Mouse (Mus musculus): ENCODE results near the gene Nxpe3.

- TF ChIP-seq POLR2A (IDR thresholded peaks at IDR 0.05; ENCODE audit: insufficient read length, low read depth) (peak; percentile 70), MAX (IDR thresholded peaks at IDR 0.05; ENCODE audit: low read depth) (peak; percentile 56), POLR2AphosphoS2 (IDR thresholded peaks at IDR 0.05; ENCODE audit: insufficient read length, low read depth) (peak; percentile 57), SRF (IDR thresholded peaks at IDR 0.05; ENCODE audit: control insufficient read depth, insufficient read length, low read depth) (no peak), TCF12 (IDR thresholded peaks at IDR 0.05; ENCODE audit: insufficient read depth, poor library complexity, severe bottlenecking) (no peak), USF1 (IDR thresholded peaks at IDR 0.05; ENCODE audit: low read depth) (no peak), CEBPB (IDR thresholded peaks at IDR 0.05; ENCODE audit: insufficient read depth, poor library complexity, severe bottlenecking) (peak; percentile 49; the same call in 1 of the 2 replicates), REST (IDR thresholded peaks at IDR 0.05; ENCODE audit: insufficient read depth, insufficient read length) (no peak), MYOD1 (IDR thresholded peaks at IDR 0.05; ENCODE audit: control insufficient read depth in 1 of 3, insufficient read length in 2 of 3, low read depth in 2 of 3) (no peak)
Measured at GRCm38 (mm10) chr16:55838510-55839474, 56.3 kb downstream of the Nxpe3 start, which contains the start of gene Nfkbiz.
